Mouse (Mus musculus): ENCODE measurements around the gene Wwc1. TPM values are rescaled to one million over a fixed set of nuclear protein-coding genes. Genes with fewer than 3 reads are reported as not detected.

Wwc1 gene
- total RNA-seq (2012; rRNA removed): 30.4 and 39.3 TPM in 2 replicates

GRCm38 (mm10) chr11:35980411-35980917 lies at the start of gene Wwc1:
Gene Wwc1 (minus strand): TSS chr11:35980527.
- in situ Hi-C loops (cut with MboI; ENCODE audit: low sequenced_read_pairs in 2 of 2, unreplicated experiment in 2 of 2): no loop called here
- TF ChIP-seq HCFC1 (IDR thresholded peaks at IDR 0.05; ENCODE audit: borderline replicate concordance, insufficient read depth, low read length) (0 out of 2 replicates have a peak, but pooled peaks have one; percentile 13), MAFK (IDR thresholded peaks at IDR 0.05; ENCODE audit: insufficient read depth, low read depth, low read length) (no peak)
- no peak for DNase-seq (ENCODE audit: low read depth, low spot score)
- H3K9me3 ChIP-seq (ENCODE audit: control insufficient read depth, insufficient read depth, low read depth, low read length): no peaks in the 10 kb centered on the region
- H3K9ac ChIP-seq (ENCODE audit: insufficient read depth, low read depth, low read length, poor library complexity, severe bottlenecking): peak within 1 kb of the TSS; percentile 88
- H3K36me3 ChIP-seq (ENCODE audit: control insufficient read depth, insufficient read depth, low read length, poor library complexity, severe bottlenecking): no peaks in the 10 kb centered on the region
- peaks cover 4 to 22% of the 10 kb centered on the region in 2 experiments for H3K4me1 ChIP-seq (ENCODE audit: control insufficient read depth in 2 of 2, insufficient read depth in 2 of 2, low read length in 2 of 2, poor library complexity in 1 of 2)
- H3K4me3 ChIP-seq (ENCODE audit: insufficient read depth in 1 of 2, low read depth in 1 of 2, low read length in 2 of 2, poor library complexity in 1 of 2, severe bottlenecking in 1 of 2): peak within 1 kb of the TSS; percentile 94 to 97
- no peak within 1 kb of the TSS for H3K27ac ChIP-seq (ENCODE audit: insufficient read depth, low read depth, low read length, poor library complexity, severe bottlenecking)

DNA sequence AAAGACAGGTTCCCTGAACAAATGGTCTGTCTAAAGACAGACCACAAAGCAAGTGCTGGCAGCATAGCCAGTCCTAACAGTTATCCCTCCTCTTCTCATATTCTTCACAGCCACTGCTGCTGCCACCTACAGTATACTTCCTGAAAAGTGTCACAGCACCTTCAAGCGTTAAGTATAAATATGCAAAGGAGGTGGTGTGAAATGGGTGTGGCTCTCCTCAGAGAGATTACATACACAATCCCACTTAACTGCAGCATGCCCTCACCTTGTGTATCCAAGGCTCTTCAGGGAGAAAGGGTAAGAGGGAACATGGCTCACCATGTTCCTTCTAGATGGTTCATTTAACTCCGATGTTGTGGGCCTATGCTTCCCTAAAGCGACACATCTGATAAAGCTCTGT lies 39.7 kb upstream of the Wwc1 start:
- Histone ChIP-seq H3K27ac (ENCODE audit: insufficient read depth, low read depth, low read length, poor library complexity, severe bottlenecking) (no peak overlapping the region), H3K36me3 (ENCODE audit: control insufficient read depth, insufficient read depth, low read length, poor library complexity, severe bottlenecking) (no peaks in the 10 kb centered on the region), H3K9ac (ENCODE audit: insufficient read depth, low read depth, low read length, poor library complexity, severe bottlenecking) (no peak overlapping the region), H3K4me1 (ENCODE audit: control insufficient read depth in 2 of 2, insufficient read depth in 2 of 2, low read length in 2 of 2, poor library complexity in 1 of 2) (no peaks in the 10 kb centered on the region), H3K9me3 (ENCODE audit: control insufficient read depth, insufficient read depth, low read depth, low read length) (no peaks in the 10 kb centered on the region), H3K4me3 (ENCODE audit: insufficient read depth in 1 of 2, low read depth in 1 of 2, low read length in 2 of 2, poor library complexity in 1 of 2, severe bottlenecking in 1 of 2) (no peak overlapping the region)
- TF ChIP-seq HCFC1 (IDR thresholded peaks at IDR 0.05; ENCODE audit: borderline replicate concordance, insufficient read depth, low read length) (no peak), ZNF384 (IDR thresholded peaks at IDR 0.05; ENCODE audit: low read depth, low read length) (no peak), MAFK (IDR thresholded peaks at IDR 0.05; ENCODE audit: insufficient read depth, low read depth, low read length) (no peak), ZC3H11A (IDR thresholded peaks at IDR 0.05; ENCODE audit: borderline replicate concordance, low read depth, low read length) (no peak), CHD2 (IDR thresholded peaks at IDR 0.05; ENCODE audit: low read depth, low read length) (no peak)
- no peak for DNase-seq (ENCODE audit: low read depth, low spot score)
- in situ Hi-C loops (cut with MboI; ENCODE audit: low sequenced_read_pairs in 2 of 2, unreplicated experiment in 2 of 2): no loop called here

- no peak for DNase-seq (ENCODE audit: low read depth, low spot score)
- TF ChIP-seq MAFK (IDR thresholded peaks at IDR 0.05; ENCODE audit: insufficient read depth, low read depth, low read length) (no peak), HCFC1 (IDR thresholded peaks at IDR 0.05; ENCODE audit: borderline replicate concordance, insufficient read depth, low read length) (no peak), ZNF384 (IDR thresholded peaks at IDR 0.05; ENCODE audit: low read depth, low read length) (no peak), ZC3H11A (IDR thresholded peaks at IDR 0.05; ENCODE audit: borderline replicate concordance, low read depth, low read length) (no peak), CHD2 (IDR thresholded peaks at IDR 0.05; ENCODE audit: low read depth, low read length) (no peak)
- in situ Hi-C loops (cut with MboI; ENCODE audit: low sequenced_read_pairs in 2 of 2, unreplicated experiment in 2 of 2): no loop called here
- H3K4me1 ChIP-seq (ENCODE audit: control insufficient read depth in 2 of 2, insufficient read depth in 2 of 2, low read length in 2 of 2, poor library complexity in 1 of 2): peaks cover 0 to 2% of the 10 kb centered on the region in 2 experiments; a peak in 1 of 4 replicates
- H3K27ac ChIP-seq (ENCODE audit: insufficient read depth, low read depth, low read length, poor library complexity, severe bottlenecking): no peak overlapping the region
- no peak overlapping the region for H3K4me3 ChIP-seq (ENCODE audit: insufficient read depth in 1 of 2, low read depth in 1 of 2, low read length in 2 of 2, poor library complexity in 1 of 2, severe bottlenecking in 1 of 2)
- no peak overlapping the region for H3K9ac ChIP-seq (ENCODE audit: insufficient read depth, low read depth, low read length, poor library complexity, severe bottlenecking)
- H3K36me3 ChIP-seq (ENCODE audit: control insufficient read depth, insufficient read depth, low read length, poor library complexity, severe bottlenecking): no peaks in the 10 kb centered on the region
- H3K9me3 ChIP-seq (ENCODE audit: control insufficient read depth, insufficient read depth, low read depth, low read length): no peaks in the 10 kb centered on the region
Measured at GRCm38 (mm10) chr11:36013179-36013578, 32.9 kb upstream of the Wwc1 start.

GRCm38 (mm10) chr11:36009281-36010208 lies 29.2 kb upstream of the Wwc1 start:
- H3K4me1 ChIP-seq (ENCODE audit: control insufficient read depth in 2 of 2, insufficient read depth in 2 of 2, low read length in 2 of 2, poor library complexity in 1 of 2): peaks cover 0 to 2% of the 10 kb centered on the region in 2 experiments; a peak in 1 of 4 replicates
- H3K4me3 ChIP-seq (ENCODE audit: insufficient read depth in 1 of 2, low read depth in 1 of 2, low read length in 2 of 2, poor library complexity in 1 of 2, severe bottlenecking in 1 of 2): no peak overlapping the region
- H3K27ac ChIP-seq (ENCODE audit: insufficient read depth, low read depth, low read length, poor library complexity, severe bottlenecking): no peak overlapping the region
- no peaks in the 10 kb centered on the region for H3K9me3 ChIP-seq (ENCODE audit: control insufficient read depth, insufficient read depth, low read depth, low read length)
- TF ChIP-seq MAFK (IDR thresholded peaks at IDR 0.05; ENCODE audit: insufficient read depth, low read depth, low read length) (no peak), HCFC1 (IDR thresholded peaks at IDR 0.05; ENCODE audit: borderline replicate concordance, insufficient read depth, low read length) (no peak), ZC3H11A (IDR thresholded peaks at IDR 0.05; ENCODE audit: borderline replicate concordance, low read depth, low read length) (no peak), ZNF384 (IDR thresholded peaks at IDR 0.05; ENCODE audit: low read depth, low read length) (no peak), CHD2 (IDR thresholded peaks at IDR 0.05; ENCODE audit: low read depth, low read length) (no peak)
- no peaks in the 10 kb centered on the region for H3K36me3 ChIP-seq (ENCODE audit: control insufficient read depth, insufficient read depth, low read length, poor library complexity, severe bottlenecking)
- DNase-seq (ENCODE audit: low read depth, low spot score): no peak
- in situ Hi-C loops (cut with MboI; ENCODE audit: low sequenced_read_pairs in 2 of 2, unreplicated experiment in 2 of 2): loop anchor here in 1 of 2 experiments (10.0 kb wide), 1 partner anchor 155 kb away; no protein-coding TSS in a partner anchor
- no peak overlapping the region for H3K9ac ChIP-seq (ENCODE audit: insufficient read depth, low read depth, low read length, poor library complexity, severe bottlenecking)

Data from ES-E14 (cell line).